Mouse (Mus musculus): Measurements from ENCODE around the gene Tmeff1. TPM values are rescaled to one million over a fixed set of nuclear protein-coding genes. Genes with fewer than 3 reads are reported as not detected.
A peak's percentile ranks its signal among the peaks of the same experiment; 100 is the strongest.

Tmeff1 gene
- 10 to 100 TPM; 26.0 to 28.9 TPM for total RNA-seq (2021)

DNA sequence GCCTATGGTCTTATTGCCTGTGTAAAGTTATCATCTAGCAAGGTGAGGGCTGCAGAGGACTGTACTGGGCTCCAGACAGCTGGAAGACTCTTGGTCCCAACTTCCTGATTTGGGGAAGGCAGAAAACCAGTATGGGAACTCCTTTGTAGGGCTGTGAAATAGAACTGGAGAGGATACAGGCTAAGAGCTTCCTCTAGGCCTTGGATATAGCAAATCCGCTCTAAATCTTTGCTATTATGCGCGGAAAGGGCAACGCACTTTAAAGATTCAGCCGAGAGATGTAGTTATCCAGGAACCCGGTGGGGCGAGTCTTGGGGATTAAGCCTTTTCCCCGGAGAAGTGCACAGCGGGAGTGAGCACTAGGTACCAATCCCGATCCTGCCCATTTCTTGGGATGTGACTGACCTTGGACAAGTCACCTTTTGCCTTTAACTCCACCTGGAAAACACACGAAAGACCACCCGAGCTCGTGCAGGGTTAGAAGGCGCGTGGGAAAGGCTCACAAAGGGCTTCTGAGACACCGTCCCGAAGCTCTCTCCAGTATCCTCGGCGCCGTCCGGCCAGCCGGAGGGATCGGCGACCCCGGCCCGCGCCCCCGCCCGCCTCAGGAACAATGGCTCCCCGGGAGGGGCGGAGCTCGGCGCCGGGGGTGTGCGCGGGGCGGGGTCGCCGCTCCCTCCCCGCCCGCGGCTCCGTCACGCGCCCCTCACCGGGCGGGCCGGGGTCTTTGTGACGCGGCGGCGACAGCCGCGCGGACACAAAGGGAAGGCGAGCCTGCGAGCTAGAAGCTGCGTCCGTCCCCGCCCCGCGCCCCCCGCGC is at the start of gene Tmeff1:
Gene Tmeff1, plus strand, starts transcription at position 754 of the 820 bp plus-strand sequence.
- DNase-seq = peak; percentile 52

DNA sequence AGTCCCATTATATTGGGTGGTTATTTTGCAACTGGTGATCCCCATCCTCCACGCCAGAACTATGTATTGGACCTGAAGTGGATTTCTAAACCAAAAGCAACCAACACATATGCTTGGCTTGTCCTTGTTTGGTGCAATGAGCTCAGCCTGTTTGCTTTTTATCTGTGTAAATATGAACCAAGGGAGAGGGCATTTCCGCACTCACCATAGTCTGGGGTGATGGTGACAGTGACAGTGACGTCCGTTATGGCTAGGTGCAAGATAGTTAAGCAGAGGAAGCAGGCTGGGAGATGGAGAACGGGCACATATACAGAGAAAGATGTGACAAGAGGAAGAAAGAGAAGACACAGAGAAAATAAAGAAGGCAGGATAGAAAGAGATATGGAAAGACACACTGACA is 48.7 kb upstream of the Tmeff1 start:
- DNase-seq = no peak

DNA sequence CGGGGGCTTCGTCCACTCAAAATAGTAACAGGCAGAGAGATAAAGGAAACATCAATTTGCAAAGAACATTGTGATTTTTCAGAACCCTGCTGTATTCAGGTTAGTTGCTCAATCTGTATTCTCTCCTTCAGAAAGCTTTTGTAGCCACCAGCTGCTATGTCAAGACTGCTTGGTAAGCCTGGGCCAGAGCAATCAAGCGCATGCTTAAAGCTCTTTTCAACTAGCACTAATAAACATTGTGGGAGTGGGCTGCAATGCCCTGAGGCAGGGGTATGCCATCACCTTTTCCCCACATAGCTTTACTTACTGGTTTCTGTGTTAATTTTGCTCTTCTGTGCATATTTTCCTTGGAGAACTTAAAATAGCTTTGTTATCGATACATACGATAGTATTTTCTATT is 48.0 kb upstream of the Tmeff1 start:
- DNase-seq = no peak

DNA sequence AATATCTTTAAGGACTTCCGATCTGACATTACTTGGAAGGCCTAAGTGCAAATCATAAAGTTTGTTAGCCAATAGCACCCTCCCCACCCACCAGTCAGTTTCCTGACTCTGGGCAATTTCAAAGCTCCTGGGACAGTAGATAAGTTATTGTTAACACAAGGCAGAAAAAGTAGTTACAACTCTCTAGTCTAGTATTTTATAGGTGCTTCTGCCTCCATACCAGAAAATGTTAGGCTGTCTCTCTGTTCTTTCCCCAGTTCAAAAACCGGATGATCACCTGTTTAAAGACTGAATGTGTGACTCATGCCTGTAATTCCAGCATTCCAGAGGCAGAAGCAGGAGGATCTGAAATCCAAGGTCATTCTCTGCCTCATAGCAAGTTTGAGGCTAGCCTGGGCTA is 46.4 kb upstream of the Tmeff1 start:
- no peak for DNase-seq

DNA sequence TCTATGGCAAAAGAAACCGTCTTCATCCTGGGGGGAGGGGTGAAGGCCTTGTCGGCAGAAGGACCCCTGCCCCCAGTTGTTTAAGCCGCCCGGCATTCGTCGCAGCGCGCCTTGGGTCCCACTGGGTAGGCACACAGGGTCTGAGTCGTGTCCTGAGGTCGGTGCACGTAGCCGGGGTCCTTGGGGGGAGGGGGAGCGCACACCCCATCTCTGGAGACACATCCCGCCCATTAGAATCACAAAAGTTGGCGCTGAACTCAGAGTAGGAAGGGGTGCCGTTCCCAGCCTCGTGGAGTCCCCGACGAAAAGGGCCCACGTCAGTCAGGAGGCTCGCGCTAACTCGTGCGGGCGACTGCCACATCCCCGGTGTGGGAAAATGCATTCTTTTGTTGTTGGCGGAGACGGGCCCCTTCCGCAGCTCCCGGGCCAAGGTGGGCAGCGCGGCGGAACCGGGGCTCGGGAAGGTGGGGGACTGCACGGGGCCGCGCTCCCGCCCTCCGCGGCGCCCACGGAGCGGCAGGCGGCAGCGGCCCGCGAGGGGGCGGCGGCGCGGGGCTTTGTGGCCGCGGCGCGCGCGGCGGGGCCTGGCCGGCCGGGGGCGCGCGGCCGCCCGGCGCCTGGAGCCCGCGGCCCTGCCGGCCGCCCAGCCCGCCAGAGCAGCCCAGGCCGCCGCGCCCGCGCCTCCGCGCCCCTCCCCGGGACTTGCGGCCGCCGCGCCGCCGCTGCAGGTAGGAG is 45.0 kb upstream of the Tmeff1 start, which contains the start of gene Msantd3:
Gene Msantd3, plus strand, starts transcription at position 95 of the 735 bp plus-strand sequence.
- DNase-seq = peak; percentile 69

DNA sequence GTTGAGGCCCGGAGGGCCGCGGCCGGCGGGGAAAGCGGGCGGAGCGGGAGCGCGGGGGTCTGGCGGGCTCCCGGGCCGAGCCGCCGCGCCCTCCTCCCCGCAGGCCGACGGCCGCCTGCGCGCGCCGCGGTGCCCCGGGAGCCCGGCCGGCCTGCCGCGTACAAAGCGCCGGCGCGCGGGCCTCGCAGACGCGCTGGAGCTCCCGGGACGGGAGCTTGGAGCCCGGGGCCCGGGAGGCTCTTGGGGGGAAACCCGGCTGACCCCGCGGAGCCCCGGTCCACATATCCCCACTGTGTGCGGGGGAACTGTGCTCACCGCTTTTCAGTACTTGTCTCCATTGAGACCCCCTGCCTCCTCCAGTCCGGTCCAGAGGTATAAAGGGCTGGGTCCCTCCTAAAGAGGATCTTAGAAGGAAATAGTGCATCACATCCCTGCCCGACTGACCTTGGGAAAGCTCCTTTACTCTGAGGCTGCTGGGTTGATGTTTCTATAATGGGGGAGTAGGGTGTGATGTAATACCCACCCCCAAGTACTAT is 44.3 kb upstream of the Tmeff1 start:
- DNase-seq = peak; percentile 38

DNA sequence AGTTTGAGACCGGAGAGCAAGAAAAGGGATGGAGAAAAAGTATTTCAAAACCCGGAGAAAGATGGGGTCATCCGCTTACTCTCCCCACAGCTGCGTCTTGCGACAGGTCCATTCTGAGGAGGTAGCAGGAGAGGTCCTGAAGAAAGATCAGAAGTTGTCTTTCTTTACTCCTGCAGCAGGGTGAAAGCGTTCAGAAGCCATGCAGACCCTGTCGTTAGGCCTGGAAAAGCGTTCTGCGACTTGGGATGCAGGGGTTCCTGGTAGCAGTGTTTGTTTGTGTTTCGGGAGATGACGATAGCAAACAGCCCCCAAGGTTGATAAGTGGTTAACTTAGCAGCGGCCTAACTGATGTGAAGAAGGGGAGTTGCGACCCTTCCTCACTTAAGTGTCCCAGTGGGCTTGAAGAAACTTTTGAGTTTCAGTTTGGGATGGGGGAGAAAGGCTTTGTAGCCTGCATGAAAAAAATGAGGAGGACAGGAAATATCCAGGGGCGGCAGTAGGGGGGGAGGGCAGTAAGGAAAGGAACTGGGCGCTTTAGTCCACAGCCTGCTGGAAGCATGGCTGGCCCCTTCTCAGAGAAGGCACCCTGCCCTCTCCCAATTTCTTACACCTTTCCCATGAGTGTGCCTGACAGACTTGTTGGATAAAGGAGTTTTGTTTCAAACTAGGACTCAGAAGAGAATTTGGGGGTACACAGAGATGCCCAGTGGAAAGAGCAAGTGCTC is 43.3 kb upstream of the Tmeff1 start:
- DNase-seq = no peak

DNA sequence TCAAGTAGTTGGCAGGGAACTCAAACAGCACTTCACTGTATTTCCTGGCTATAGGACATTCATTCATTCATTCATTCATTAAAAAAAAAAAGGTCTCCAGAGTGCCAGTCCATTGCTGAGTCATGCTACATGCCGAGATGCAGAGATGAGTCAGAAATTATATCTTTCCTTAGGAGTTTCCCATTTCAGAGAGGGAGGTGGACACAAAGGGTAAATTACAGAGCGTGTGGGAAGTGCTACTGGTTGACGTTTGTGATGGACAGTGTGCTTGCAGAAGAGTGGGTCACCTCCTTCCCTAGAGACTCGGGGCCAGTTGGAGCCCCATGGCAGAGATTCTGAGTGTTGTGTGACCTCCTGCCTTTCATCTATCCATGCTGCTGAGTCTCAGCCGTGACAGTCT is 42.6 kb upstream of the Tmeff1 start:
- no peak for DNase-seq

DNA sequence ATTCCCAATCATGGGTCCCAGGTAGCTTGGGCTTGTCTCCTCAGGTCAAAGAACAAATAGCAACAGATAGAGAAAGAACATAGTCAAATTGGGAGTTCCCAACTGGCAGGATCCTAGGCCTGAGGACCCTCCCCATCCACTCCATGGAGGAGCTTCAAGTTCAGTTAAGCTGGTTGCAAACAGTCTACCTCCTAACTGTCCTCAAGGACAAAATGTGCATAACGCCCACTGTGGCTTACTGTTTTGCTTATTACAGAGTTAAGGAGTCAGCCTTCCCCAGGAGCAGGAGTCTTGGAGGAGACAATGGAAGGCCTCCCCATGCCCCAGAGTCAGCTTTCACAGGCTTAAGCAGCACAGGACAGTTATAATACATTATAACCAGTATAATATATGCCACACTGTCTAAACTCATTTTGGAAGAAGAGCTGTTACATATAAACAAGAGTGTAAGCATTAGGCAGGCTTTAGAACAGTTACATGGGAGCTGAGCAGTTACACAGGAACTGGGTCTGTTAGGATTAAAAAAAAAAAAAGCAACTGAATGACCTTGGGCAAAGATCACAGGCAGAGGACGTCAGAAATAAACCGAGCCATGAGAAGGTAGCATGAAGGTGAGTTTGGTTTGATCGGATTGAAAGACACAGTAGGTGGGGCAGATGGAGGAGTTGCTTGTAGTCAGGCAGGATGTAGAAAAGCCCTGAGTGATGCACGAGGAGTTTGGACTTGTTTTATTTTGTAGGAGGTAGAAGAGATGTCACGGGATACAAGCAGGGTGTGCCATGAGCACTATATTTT is 41.7 kb upstream of the Tmeff1 start:
- DNase-seq = no peak

DNA sequence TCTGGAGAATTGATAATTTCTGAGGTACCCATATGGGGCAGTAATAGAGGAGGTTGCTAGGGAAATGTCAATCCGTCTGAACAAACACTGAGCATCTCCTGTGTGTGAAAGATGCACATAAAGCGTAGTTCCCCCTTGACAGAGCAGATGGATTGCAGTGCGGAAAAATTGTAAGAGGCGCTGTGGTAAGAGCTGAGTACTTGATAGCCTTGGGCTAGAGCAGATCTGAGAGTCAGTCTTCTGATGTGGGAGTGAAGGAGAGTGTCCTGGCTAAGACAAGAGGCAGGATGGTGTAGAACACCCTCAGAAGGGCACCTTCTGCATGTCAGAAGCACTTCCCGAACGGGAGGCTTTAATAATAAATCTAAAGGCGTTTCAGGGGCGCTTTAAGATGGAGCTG is 40.8 kb upstream of the Tmeff1 start:
- no peak for DNase-seq

DNA sequence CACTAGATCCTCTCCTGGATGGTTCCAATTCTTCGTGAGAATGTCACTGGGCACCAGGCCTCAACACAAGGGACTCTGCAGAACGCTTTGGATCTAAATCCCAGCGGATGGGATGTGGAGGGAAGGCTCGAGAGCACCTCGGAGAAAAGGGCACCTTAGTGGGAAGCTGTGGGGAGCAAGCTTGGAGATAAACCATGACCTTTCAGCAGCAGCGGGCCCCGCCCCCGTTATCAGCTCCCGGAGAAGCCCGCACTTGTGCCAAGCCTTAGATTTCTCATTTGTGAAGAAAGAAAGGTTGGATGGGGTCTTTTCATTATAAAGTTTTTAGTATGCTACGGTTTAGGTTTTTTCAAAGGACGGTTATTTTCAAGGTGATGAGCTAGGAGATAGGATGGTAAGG is 39.0 kb upstream of the Tmeff1 start:
- no peak for DNase-seq

DNA sequence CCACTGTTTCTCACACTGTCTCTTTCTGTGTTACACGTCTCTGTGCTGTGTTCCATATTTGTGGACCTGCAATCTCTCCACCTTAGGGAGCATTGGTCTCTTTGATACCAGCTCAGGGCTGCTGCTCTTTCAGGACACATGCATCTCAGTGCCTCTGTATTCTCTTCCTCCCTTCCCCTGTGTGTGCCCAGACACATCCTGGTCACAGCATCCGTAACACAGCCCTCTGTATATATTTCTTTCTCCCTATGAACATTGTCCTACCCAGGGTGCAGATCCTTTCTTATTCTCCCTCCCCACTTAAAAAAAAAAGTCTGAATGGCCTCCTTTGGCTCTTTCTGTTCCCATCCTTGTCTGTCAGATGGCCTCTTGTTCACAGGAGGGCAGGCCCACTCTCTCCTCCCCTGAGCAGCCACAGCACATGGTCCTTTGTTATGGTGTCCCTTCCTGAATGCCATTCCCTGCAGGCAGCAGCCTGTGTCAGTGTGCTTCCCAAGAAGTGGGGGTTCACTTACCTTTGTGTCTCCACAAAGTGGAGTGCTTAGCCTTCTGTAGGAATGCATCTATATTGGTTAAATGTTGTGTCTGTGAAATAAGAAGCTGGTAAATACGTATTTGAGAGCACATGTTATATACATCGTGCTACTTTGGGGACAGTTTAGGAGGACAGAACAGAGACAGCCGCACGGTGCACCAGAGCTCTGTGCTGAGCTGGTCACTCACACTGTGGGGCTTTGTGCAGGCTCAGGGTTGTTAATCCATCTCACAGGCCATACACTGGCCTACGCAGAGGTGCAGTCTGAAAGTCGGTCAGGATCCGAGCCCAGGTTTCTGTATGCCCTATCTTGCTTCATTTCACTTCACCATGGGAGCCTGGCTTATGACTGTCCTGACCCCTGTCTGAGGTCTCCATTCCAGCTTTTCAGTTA is 38.1 kb upstream of the Tmeff1 start:
- no peak for DNase-seq

DNA sequence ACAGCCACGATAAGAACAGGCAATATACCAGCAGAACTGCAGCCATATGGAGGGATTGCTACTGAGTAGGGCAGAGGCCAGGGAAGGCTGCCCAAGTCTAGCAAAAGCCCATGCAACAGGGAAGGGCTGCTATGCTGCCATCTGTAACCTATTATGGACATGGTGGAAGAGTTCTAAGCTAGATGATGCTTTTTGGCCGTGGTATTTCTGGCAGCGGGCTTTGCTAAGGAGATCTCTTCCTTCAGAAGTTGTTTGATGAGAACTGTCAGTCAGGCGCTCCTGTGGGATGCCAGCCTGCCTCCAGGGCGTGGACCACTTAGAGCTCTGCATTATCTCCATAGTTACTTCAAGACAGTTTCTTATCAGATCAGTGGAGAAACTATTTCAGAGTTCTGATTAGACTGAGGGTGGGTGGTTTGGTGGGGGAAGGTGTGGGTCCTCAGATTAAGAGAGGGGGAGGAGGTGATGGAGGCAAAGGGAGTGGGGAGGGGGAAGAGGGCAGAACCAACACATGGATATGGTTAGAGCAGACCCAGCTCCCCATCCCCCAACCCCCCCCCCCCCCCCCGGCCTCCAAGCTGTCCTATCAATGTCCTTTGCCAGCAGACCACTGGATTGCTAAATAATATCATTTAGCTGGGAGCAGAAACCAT is 36.5 kb upstream of the Tmeff1 start:
- DNase-seq = no peak

DNA sequence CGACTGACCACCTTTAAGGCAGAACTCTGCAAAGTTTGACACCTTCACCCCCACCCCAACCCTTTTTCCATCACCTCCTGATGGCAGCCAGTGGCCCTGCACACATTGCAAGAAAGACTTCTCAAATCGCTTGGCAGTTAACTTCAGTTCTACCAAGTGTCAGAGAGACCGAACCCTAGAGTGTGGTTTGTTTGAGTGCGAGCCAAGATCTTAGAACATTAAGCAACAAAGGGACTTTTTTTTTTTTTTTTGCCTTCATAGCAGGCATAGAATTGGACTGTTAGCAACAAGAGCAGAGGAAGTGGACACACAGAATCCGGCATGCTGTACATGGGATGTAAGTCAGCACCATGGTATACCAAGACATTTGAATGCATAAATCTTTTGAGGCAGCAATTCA is 35.3 kb upstream of the Tmeff1 start:
- DNase-seq = no peak

DNA sequence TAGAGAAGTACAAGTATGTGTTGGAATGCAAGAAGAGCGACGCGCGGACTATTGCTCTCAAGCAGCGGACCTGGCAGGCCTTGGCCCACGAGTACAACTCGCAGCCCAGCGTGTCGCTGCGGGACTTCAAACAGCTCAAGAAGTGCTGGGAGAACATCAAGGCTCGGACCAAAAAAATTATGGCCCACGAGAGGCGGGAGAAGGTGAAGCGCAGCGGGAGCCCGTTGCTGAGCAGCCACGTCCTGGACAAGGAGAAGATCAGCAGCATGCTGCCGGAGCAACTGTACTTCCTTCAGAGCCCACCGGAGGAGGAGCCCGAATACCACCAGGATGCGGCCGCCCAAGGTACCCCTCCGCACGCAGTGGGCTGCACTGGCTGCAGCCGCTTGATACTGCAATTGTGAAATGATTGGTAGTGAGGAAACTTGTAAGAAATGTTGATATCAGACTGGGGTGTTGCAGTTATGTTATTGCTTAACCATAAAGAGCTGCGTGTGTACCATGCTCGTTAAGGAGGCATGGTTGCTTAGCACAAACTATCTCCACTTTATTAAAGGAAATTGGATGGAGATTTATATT is 32.4 kb upstream of the Tmeff1 start:
- no peak for DNase-seq

DNA sequence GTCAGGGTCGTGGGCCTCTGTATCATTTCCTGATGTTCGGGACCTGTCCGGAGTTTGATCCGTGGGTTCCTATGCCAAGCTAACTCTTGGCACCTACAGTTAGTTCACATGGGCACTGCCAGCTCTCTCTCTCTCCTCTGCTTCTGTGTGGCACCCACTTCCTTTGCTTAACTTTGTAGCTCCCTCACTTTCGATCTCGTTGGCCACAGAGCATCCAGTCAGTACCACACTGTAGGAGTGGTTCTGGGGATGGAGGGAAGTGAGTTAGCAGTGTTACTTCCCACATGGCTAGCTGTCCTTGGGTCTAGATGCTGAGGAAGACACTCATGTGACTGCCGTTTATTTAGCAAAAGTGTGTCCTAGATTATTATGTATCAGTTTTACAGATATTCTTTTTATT is 30.8 kb upstream of the Tmeff1 start:
- no peak for DNase-seq

DNA sequence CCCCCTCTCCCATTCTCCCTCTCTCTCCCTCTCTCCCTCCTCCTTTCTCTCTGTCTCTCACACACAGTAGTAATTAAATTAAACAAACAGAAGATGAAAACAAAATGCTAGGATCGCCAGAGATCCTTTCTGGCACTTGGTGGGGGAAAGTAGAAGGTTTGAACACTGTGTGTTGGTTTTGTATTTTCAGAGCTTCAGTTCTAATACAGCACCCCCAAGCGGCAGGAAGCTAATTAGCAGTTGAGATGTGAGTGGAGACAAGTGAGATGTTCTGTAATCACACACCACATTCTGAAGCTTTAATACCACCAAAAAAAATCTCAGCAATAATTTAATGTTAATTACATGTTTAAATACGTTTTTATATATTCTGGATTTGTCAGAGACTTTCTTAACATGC is 29.2 kb upstream of the Tmeff1 start:
- peak; percentile 64 for DNase-seq

DNA sequence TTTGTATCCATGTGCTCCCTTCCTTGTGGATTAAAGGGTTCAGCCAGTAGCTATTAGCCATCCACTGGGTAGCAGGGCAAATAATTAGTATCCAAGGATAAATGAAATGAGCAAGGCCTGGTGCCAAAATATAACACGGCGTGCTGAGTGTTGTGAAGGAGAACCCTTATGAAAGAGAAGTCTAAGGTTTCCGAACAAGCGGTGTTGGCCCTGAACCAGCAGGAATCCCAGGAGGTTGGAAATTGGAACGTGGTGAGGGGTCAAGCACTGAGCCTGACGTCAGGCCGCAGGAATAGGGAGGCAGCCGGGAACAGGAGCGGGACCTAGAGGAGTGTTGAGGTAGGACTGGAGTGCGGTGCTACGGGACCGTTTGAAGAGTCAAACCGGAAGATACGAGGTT is 25.3 kb upstream of the Tmeff1 start:
- peak; percentile 32 for DNase-seq

DNA sequence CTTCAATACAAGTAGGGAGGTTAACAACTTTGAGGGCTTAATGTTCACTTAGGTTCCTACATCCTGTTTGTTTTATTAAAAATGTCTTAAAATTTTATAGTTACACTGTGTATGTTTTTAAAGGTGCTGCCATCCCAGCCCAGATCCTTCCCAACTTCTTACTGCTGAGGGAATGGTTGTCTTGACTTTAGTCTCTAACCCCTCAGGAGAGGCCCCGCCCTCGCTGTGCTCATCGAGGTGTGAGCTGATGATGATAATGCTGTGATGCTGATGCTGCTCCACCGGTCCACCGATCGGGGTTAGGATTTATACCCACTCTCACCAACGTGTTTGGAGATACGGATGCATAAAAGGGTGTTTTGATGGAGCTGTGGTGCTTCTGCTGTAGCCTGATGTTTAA is 23.1 kb upstream of the Tmeff1 start:
- no peak for DNase-seq

DNA sequence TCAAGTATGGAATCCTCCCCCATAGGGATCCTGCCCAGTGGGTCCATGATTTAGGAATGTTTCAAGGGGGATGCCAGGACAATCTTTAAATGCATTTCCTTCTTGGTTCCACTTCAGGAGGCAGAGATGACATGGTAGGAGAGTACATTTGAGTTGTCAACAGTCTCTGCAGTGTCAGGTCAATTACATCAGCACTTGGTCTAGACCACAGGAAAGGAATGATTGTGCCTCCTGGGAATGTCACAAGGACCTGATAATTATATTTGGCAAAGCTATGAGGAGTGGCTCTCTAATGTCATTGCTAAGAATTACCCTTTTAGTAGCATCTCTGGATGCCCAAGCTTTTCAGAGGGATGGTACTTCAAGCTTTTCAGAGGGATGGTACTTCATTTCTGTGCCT is 20.0 kb upstream of the Tmeff1 start:
- no peak for DNase-seq

All from heart, postnatal 4 days (tissue).